Mouse (Mus musculus): ENCODE measurements around the gene Sez6. TPM values are rescaled to one million over a fixed set of nuclear protein-coding genes. Genes with fewer than 3 reads are reported as not detected.

Sez6 gene
- polyA plus RNA-seq, 1 experiment from 2014 or later, result 132 TPM

DNA sequence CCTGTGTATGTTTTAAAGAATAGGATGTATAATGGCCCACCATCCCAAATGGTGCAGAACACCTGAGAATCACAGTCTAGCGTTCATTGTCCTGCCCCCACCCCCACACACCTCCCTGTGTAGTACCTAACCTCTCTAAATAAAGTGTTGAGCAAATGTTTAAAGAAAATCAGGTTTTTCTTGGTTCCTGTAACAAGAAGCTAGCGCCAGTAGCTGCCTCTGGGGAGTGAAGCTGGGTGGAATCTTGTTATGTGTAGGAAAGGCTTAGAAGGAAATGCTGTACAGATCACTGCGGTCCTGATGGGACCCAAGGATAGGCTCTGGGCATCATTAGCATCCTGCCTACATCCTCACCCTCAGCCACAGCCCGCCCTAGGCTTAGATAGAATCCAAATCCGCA lies 29.2 kb upstream of the Sez6 start:
- H3K27me3 ChIP-seq (replicated peaks; ENCODE audit: control insufficient read depth, insufficient read depth, low read length), result no peaks in the 10 kb centered on the region
- no peak overlapping the region for H3K4me3 ChIP-seq (ENCODE audit: low read length)
- H3K9me3 ChIP-seq (ENCODE audit: control insufficient read depth, low read length), result no peaks in the 10 kb centered on the region
- WGBS, result 39% methylated on average over 5 of the region's 5 CpGs
- no peak overlapping the region for H3K9ac ChIP-seq (ENCODE audit: low read depth, low read length)
- peak overlapping the region; percentile 59; the same call in 1 of the 2 replicates for H3K27ac ChIP-seq (ENCODE audit: low read depth, low read length)
- no peak overlapping the region for H3K4me2 ChIP-seq (ENCODE audit: low read length)
- 0 out of 2 replicates have a peak, but pooled peaks have one; percentile 27 for ATAC-seq
- H3K4me1 ChIP-seq (ENCODE audit: control insufficient read depth, insufficient read depth, low read depth, low read length), result peaks cover 42% of the 10 kb centered on the region
- H3K36me3 ChIP-seq (ENCODE audit: control insufficient read depth, insufficient read depth, low read length), result no peaks in the 10 kb centered on the region

- H3K4me3 ChIP-seq (ENCODE audit: low read length), result no peak overlapping the region
- peak overlapping the region; percentile 59; the same call in 1 of the 2 replicates for H3K27ac ChIP-seq (ENCODE audit: low read depth, low read length)
- no peaks in the 10 kb centered on the region for H3K9me3 ChIP-seq (ENCODE audit: control insufficient read depth, low read length)
- no peak overlapping the region for H3K9ac ChIP-seq (ENCODE audit: low read depth, low read length)
- H3K4me2 ChIP-seq (ENCODE audit: low read length), result no peak overlapping the region
- 26% methylated on average over 8 of the region's 8 CpGs for WGBS
- no peaks in the 10 kb centered on the region for H3K27me3 ChIP-seq (replicated peaks; ENCODE audit: control insufficient read depth, insufficient read depth, low read length)
- H3K4me1 ChIP-seq (ENCODE audit: control insufficient read depth, insufficient read depth, low read depth, low read length), result peaks cover 41% of the 10 kb centered on the region
- ATAC-seq, result peak; percentile 59
- H3K36me3 ChIP-seq (ENCODE audit: control insufficient read depth, insufficient read depth, low read length), result no peaks in the 10 kb centered on the region
These were observed 28.7 kb upstream of the Sez6 start for GRCm38 (mm10) chr11:77901775-77902355.

GRCm38 (mm10) chr11:77903761-77904160 lies 26.8 kb upstream of the Sez6 start:
- Histone ChIP-seq H3K4me1 (ENCODE audit: control insufficient read depth, insufficient read depth, low read depth, low read length) (peaks cover 33% of the 10 kb centered on the region), H3K4me2 (ENCODE audit: low read length) (no peak overlapping the region), H3K4me3 (ENCODE audit: low read length) (no peak overlapping the region), H3K27ac (ENCODE audit: low read depth, low read length) (peak overlapping the region; percentile 35; the same call in 1 of the 2 replicates), H3K9ac (ENCODE audit: low read depth, low read length) (0 out of 2 replicates have a peak overlapping the region, but pooled peaks have one; percentile 19), H3K9me3 (ENCODE audit: control insufficient read depth, low read length) (no peaks in the 10 kb centered on the region), H3K27me3 (replicated peaks; ENCODE audit: control insufficient read depth, insufficient read depth, low read length) (no peaks in the 10 kb centered on the region), H3K36me3 (ENCODE audit: control insufficient read depth, insufficient read depth, low read length) (no peaks in the 10 kb centered on the region)
- no peak for ATAC-seq
- WGBS, result 25% methylated on average over 3 of the region's 3 CpGs

- WGBS, result 40% methylated on average over 1 of the region's 1 CpGs
- Histone ChIP-seq H3K4me2 (ENCODE audit: low read length) (no peak overlapping the region), H3K4me3 (ENCODE audit: low read length) (no peak overlapping the region), H3K27ac (ENCODE audit: low read depth, low read length) (no peak overlapping the region), H3K4me1 (ENCODE audit: control insufficient read depth, insufficient read depth, low read depth, low read length) (peaks cover 39% of the 10 kb centered on the region), H3K9me3 (ENCODE audit: control insufficient read depth, low read length) (no peaks in the 10 kb centered on the region), H3K9ac (ENCODE audit: low read depth, low read length) (no peak overlapping the region), H3K36me3 (ENCODE audit: control insufficient read depth, insufficient read depth, low read length) (no peaks in the 10 kb centered on the region), H3K27me3 (replicated peaks; ENCODE audit: control insufficient read depth, insufficient read depth, low read length) (no peaks in the 10 kb centered on the region)
- ATAC-seq, result no peak
These were observed 25.9 kb upstream of the Sez6 start for GRCm38 (mm10) chr11:77904707-77905106.

DNA sequence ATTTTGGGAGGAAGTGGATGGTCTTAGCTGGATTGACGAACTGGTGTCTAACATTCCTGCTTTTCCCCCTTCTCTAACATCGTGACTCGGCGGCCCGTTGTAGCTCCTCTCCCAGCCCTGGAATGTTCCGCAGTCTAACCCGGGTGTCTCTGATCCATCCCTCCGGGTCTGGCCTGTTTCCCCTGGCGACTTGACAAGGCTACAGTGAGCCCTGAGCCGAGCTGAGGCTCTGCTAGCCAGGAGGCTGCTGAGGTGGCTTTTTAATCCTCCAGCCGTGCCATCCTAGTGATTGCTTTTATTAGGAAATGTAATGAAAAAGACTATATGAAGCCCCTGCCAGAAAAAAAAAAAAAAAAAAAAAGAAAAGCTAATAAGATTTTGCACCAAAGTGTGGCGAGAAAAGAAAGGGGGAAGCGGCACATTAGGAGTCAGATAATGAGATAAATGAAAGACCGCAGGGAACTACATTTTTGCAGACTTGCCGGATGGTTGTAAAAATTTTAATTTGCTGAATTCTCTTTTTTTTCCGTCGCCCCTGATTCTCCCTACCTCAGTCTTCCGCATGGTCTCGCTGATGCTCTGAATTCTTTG lies 24.4 kb upstream of the Sez6 start:
- peak overlapping the region; percentile 76 for H3K27ac ChIP-seq (ENCODE audit: low read depth, low read length)
- ATAC-seq, result no peak
- H3K4me1 ChIP-seq (ENCODE audit: control insufficient read depth, insufficient read depth, low read depth, low read length), result peaks cover 39% of the 10 kb centered on the region
- no peak overlapping the region for H3K4me3 ChIP-seq (ENCODE audit: low read length)
- no peaks in the 10 kb centered on the region for H3K27me3 ChIP-seq (replicated peaks; ENCODE audit: control insufficient read depth, insufficient read depth, low read length)
- 16% methylated on average over 19 of the region's 19 CpGs for WGBS
- H3K36me3 ChIP-seq (ENCODE audit: control insufficient read depth, insufficient read depth, low read length), result no peaks in the 10 kb centered on the region
- H3K9ac ChIP-seq (ENCODE audit: low read depth, low read length), result no peak overlapping the region; the same call in 1 of the 2 replicates
- H3K4me2 ChIP-seq (ENCODE audit: low read length), result peak overlapping the region; percentile 31; the same call in 1 of the 2 replicates
- H3K9me3 ChIP-seq (ENCODE audit: control insufficient read depth, low read length), result no peaks in the 10 kb centered on the region

GRCm38 (mm10) chr11:77906747-77907174 lies 23.8 kb upstream of the Sez6 start:
- Histone ChIP-seq H3K4me3 (ENCODE audit: low read length) (no peak overlapping the region), H3K36me3 (ENCODE audit: control insufficient read depth, insufficient read depth, low read length) (no peaks in the 10 kb centered on the region), H3K4me2 (ENCODE audit: low read length) (peak overlapping the region; percentile 33; the same call in 1 of the 2 replicates), H3K4me1 (ENCODE audit: control insufficient read depth, insufficient read depth, low read depth, low read length) (peaks cover 33% of the 10 kb centered on the region), H3K27me3 (replicated peaks; ENCODE audit: control insufficient read depth, insufficient read depth, low read length) (no peaks in the 10 kb centered on the region), H3K9ac (ENCODE audit: low read depth, low read length) (peak overlapping the region; percentile 27), H3K27ac (ENCODE audit: low read depth, low read length) (peak overlapping the region; percentile 72), H3K9me3 (ENCODE audit: control insufficient read depth, low read length) (no peaks in the 10 kb centered on the region)
- ATAC-seq, result peak; percentile 73
- 9% methylated on average over 9 of the region's 9 CpGs for WGBS

GRCm38 (mm10) chr11:77908468-77908867 lies 22.1 kb upstream of the Sez6 start:
- Histone ChIP-seq H3K9me3 (ENCODE audit: control insufficient read depth, low read length) (no peaks in the 10 kb centered on the region), H3K27ac (ENCODE audit: low read depth, low read length) (no peak overlapping the region), H3K4me1 (ENCODE audit: control insufficient read depth, insufficient read depth, low read depth, low read length) (peaks cover 26% of the 10 kb centered on the region), H3K4me3 (ENCODE audit: low read length) (no peak overlapping the region), H3K27me3 (replicated peaks; ENCODE audit: control insufficient read depth, insufficient read depth, low read length) (no peaks in the 10 kb centered on the region), H3K9ac (ENCODE audit: low read depth, low read length) (no peak overlapping the region), H3K36me3 (ENCODE audit: control insufficient read depth, insufficient read depth, low read length) (no peaks in the 10 kb centered on the region), H3K4me2 (ENCODE audit: low read length) (no peak overlapping the region)
- 77% methylated on average over 4 of the region's 4 CpGs for WGBS
- ATAC-seq, result no peak

- 21% methylated on average over 5 of the region's 5 CpGs for WGBS
- no peak overlapping the region for H3K9ac ChIP-seq (ENCODE audit: low read depth, low read length)
- no peak overlapping the region for H3K4me3 ChIP-seq (ENCODE audit: low read length)
- H3K4me2 ChIP-seq (ENCODE audit: low read length), result no peak overlapping the region
- no peaks in the 10 kb centered on the region for H3K36me3 ChIP-seq (ENCODE audit: control insufficient read depth, insufficient read depth, low read length)
- no peak overlapping the region for H3K27ac ChIP-seq (ENCODE audit: low read depth, low read length)
- H3K4me1 ChIP-seq (ENCODE audit: control insufficient read depth, insufficient read depth, low read depth, low read length), result peaks cover 20% of the 10 kb centered on the region
- H3K27me3 ChIP-seq (replicated peaks; ENCODE audit: control insufficient read depth, insufficient read depth, low read length), result no peaks in the 10 kb centered on the region
- H3K9me3 ChIP-seq (ENCODE audit: control insufficient read depth, low read length), result no peaks in the 10 kb centered on the region
- ATAC-seq, result no peak
These were observed 21.2 kb upstream of the Sez6 start for GRCm38 (mm10) chr11:77909376-77909775.

DNA sequence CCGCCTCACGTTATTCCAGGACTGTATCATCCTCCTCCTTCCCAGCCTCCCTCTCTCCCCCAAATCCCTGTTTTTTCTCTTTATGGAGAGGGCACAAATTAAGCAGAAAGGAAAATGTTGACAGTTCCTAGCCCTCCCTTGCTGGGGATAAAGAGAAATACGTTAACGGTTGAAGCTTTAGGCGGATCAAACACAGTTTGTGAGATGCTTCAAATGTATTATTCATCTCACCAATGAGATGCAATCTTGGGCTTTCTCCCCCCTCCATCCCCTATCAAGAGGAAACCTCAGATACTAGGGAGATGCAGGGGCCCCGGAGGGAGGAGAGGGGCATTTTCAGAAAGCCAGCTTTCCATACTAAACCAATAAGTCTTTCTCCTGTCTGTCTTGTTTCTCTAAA lies 20.8 kb upstream of the Sez6 start:
- Histone ChIP-seq H3K4me2 (ENCODE audit: low read length) (no peak overlapping the region), H3K9ac (ENCODE audit: low read depth, low read length) (no peak overlapping the region)
- WGBS, result 35% methylated on average over 6 of the region's 6 CpGs

More for the DNA sequence above, 20.8 kb upstream of the Sez6 start:
- H3K36me3 ChIP-seq (ENCODE audit: control insufficient read depth, insufficient read depth, low read length), result no peaks in the 10 kb centered on the region
- no peak overlapping the region for H3K27ac ChIP-seq (ENCODE audit: low read depth, low read length)
- no peaks in the 10 kb centered on the region for H3K27me3 ChIP-seq (replicated peaks; ENCODE audit: control insufficient read depth, insufficient read depth, low read length)
- ATAC-seq, result no peak
- H3K9me3 ChIP-seq (ENCODE audit: control insufficient read depth, low read length), result no peaks in the 10 kb centered on the region
- no peak overlapping the region for H3K4me3 ChIP-seq (ENCODE audit: low read length)
- H3K4me1 ChIP-seq (ENCODE audit: control insufficient read depth, insufficient read depth, low read depth, low read length), result peaks cover 23% of the 10 kb centered on the region

Measured in hindbrain, embryonic 16.5 days (tissue).